Mouse (Mus musculus) inflammation-experienced regulatory T-cells (primary cell): ENCODE measurements around the gene Ubl7. TPM values are rescaled to one million over a fixed set of nuclear protein-coding genes. Genes with fewer than 3 reads are reported as not detected.

Source experiments
- polyA plus RNA-seq, 2 experiments: library from polyadenylated mRNA; unstranded; fragments of 100-300 nt; shearing (Covaris generic); gene quantifications; one replicate each; pipeline ENCODE4 v1.2.1; 2017

Gene Ubl7
- polyA plus RNA-seq, result 10 to 100 TPM; 93.8 to 99.9 TPM

DNA sequence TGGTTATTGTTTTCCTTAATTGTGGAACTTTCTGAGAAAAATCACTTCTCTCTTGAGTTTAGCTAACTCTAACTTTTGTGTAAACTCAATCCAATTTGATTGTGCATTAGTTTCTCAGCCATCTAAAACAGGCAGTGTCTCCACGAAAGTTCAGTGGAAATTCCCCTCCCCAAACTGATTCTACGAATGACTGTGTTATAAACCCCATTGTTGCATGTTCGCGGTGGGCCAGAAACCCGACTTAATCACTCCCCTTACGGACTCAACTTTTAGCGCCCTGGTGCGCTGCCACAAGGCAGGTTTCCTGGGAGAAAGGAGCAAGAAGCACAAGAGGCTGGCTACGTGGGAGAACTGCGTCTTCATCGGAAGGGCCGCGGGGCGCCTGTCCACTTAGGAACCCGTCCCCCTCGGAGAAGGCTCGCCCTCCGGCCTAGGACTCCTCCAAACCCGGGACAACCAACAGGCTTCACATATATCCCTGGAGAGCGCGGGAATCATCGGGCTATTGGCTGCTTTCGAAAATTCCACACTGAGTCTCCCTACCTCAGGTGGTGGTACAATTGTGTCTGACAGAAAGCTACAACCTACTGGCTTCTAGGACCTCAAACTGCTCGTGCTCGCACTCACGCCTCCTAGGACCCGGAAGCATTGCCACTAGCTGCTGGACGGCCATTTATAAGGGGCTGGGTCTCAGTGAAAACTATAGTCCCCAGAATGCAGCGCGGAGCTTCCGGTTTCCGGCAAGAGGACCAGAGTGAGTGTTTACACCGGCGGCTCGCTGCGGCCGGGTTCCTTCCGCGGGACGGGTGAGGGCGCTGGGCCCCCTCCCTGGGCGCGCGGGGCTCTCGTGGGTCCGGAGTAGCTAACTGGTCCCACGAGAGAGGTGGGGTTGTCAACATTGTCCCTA is at the start of gene Ubl7:
TSS of gene Ubl7 (plus strand) at position 726 of the 907 bp plus-strand sequence.

GRCm38 (mm10) chr9:57939431-57940348 is 28.9 kb downstream of the Ubl7 start, which contains the start of gene Sema7a:
TSS of gene Sema7a (plus strand) at chr9:57940112.

Other genes starting within 250 kb of the Ubl7 start
- gene Cyp1a2, start 227.3 kb upstream of the Ubl7 start, polyA plus RNA-seq, result not detected
- not detected for gene Cyp1a1, start 223.1 kb upstream of the Ubl7 start, polyA plus RNA-seq
- gene Edc3, start 202.4 kb upstream of the Ubl7 start, polyA plus RNA-seq, result 10 to 100 TPM; 35.0 to 39.6 TPM
- 100 to 1,000 TPM; 117 to 167 TPM for gene Clk3, start 145.1 kb upstream of the Ubl7 start, polyA plus RNA-seq
- 10 to 100 TPM; 40.2 to 59.5 TPM for gene Arid3b, start 74.2 kb upstream of the Ubl7 start, polyA plus RNA-seq
- gene Sema7a, start 29.1 kb downstream of the Ubl7 start, polyA plus RNA-seq, result under 1 TPM; 0.13 to 0.54 TPM
- 1 to 10 TPM in 1 of 2 experiments, not detected in 1; 1.2 TPM for gene Cyp11a1, start 95.4 kb downstream of the Ubl7 start, polyA plus RNA-seq
- 1 to 10 TPM; 3.0 to 3.3 TPM for gene Stra6, start 152.8 kb downstream of the Ubl7 start, polyA plus RNA-seq
- not detected for gene Ccdc33, start 207.8 kb downstream of the Ubl7 start, polyA plus RNA-seq